Mouse (Mus musculus) T-helper 1 cell (primary cell): ENCODE data around the gene Eif2ak4.

Experiments
- in situ Hi-C: fragments of 300-600 bp; cut with MboI, MseI; formaldehyde crosslinking; loops from one replicate; pipeline ENCODE4 v1.15.1; 2025; ENCODE audit warnings: high pct_unique_total_duplicates

The Eif2ak4 gene

GRCm38 (mm10) chr2:118500191-118500590 lies 111.8 kb downstream of the Eif2ak4 start:
- in situ Hi-C loops = no loop called here

GRCm38 (mm10) chr2:118507126-118507525 lies 118.7 kb downstream of the Eif2ak4 start:
- in situ Hi-C loops = no loop called here

GRCm38 (mm10) chr2:118509688-118510446 lies 121.4 kb downstream of the Eif2ak4 start:
- in situ Hi-C loops = no loop called here

GRCm38 (mm10) chr2:118510447-118511310 lies 122.3 kb downstream of the Eif2ak4 start:
- in situ Hi-C loops = no loop called here

- in situ Hi-C loops = no loop called here
Observed at GRCm38 (mm10) chr2:118511779-118512417, 123.5 kb downstream of the Eif2ak4 start.

- in situ Hi-C loops = no loop called here
Observed at GRCm38 (mm10) chr2:118512418-118513377, 124.3 kb downstream of the Eif2ak4 start.

GRCm38 (mm10) chr2:118520042-118520933 lies 131.9 kb downstream of the Eif2ak4 start:
- in situ Hi-C loops = no loop called here

- in situ Hi-C loops = no loop called here
Observed at GRCm38 (mm10) chr2:118522265-118522664, 133.8 kb downstream of the Eif2ak4 start.

- in situ Hi-C loops = no loop called here
Observed at GRCm38 (mm10) chr2:118523163-118523730, 134.8 kb downstream of the Eif2ak4 start.

GRCm38 (mm10) chr2:118524811-118525210 lies 136.4 kb downstream of the Eif2ak4 start:
- in situ Hi-C loops = no loop called here
